Comparison of ENCODE assay signal across 8 mouse cellular contexts in the genomic region with DNA sequence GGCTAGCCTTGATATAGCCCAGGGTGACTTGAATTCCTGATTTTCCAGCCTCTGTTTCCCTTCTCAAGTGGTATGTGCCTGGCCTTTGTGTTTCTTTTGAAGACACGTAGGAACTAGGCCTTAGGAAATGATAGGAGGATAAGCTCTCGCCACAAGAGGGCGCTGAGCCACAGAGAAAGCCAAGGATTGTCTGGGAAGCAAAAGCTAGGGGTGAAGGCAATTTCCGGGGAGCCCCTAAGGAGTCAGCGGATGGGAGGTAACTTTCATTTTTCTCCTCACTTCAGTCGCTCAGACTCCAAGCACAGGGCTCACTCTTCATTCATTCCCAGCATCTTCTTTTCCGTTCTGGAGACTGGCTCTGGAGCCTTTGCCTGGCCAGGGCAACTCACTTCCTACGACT. TPM values are rescaled to one million over a fixed set of nuclear protein-coding genes. Genes with fewer than 3 reads are reported as not detected.
A peak's percentile ranks its signal among the peaks of the same experiment; 100 is the strongest.
DNase-seq lines count a peak whose midpoint lies in the region; ATAC-seq and TF ChIP-seq lines count a peak whose summit lies in the region.

No protein-coding gene starts in this region.

- H3K4me2 ChIP-seq in stomach, postnatal 0 days (replicated peaks; ENCODE audit: low read depth): 0 out of 2 replicates have a peak overlapping the region, but pooled peaks have one; percentile 23

- DNase-seq in A20 (ENCODE audit: low read depth, low spot score) (peak; percentile 87), liver (peak; percentile 79)
- peak; percentile 86 for DNase-seq in adrenal gland, postnatal 10 days
- DNase-seq in embryonic facial prominence, embryonic 10.5 days (ENCODE audit: low spot score): peak; percentile 74
- peak; percentile 76 to 84 for DNase-seq in heart, adult 2 months
- peak; percentile 78 for DNase-seq in kidney, adult 9 months
- DNase-seq in neural tube, embryonic 10.5 days (ENCODE audit: extremely low spot score, low spot score): peak; percentile 67
- DNase-seq in stomach, postnatal 0 days (ENCODE audit: low spot score): peak; percentile 80

- no peak overlapping the region for H3K9ac ChIP-seq in heart, adult 2 months (ENCODE audit: low read depth, low read length)
- no peak overlapping the region for H3K9ac ChIP-seq in stomach, postnatal 0 days (ENCODE audit: low read length)

- no peak overlapping the region for H3K4me3 ChIP-seq in embryonic facial prominence, embryonic 10.5 days
- H3K4me3 ChIP-seq in heart, adult 2 months: no peak overlapping the region
- H3K4me3 ChIP-seq in stomach, postnatal 0 days (ENCODE audit: low read depth, low read length): no peak overlapping the region

- peak overlapping the region; percentile 37; the same call in 1 of the 2 replicates for H3K27ac ChIP-seq in embryonic facial prominence, embryonic 10.5 days (replicated peaks)
- no peak overlapping the region for H3K27ac ChIP-seq in heart, adult 2 months
- no peak overlapping the region for H3K27ac ChIP-seq in stomach, postnatal 0 days (replicated peaks)

- peaks cover 5% of the 10 kb centered on the region; the same call in 1 of the 2 replicates for H3K4me1 ChIP-seq in embryonic facial prominence, embryonic 10.5 days
- no peaks in the 10 kb centered on the region for H3K4me1 ChIP-seq in heart, adult 2 months (ENCODE audit: control insufficient read depth, insufficient read depth, low read length)
- no peaks in the 10 kb centered on the region for H3K4me1 ChIP-seq in stomach, postnatal 0 days (replicated peaks; ENCODE audit: control insufficient read depth, insufficient read depth)

- H3K79me2 ChIP-seq in heart, adult 2 months (replicated peaks; ENCODE audit: control insufficient read depth, insufficient read depth, low read length): no peaks in the 10 kb centered on the region

- 0 out of 2 replicates have a peak, but pooled peaks have one; percentile 65 for TF ChIP-seq EP300 in heart, adult 2 months (IDR thresholded peaks at IDR 0.05; ENCODE audit: insufficient read depth, low read depth, low read length)
- no peak for TF ChIP-seq EP300 in stomach, postnatal 0 days (optimal IDR thresholded peaks at IDR 0.05)

- peaks cover 6% of the 10 kb centered on the region; the same call in 1 of the 2 replicates for H3K9me3 ChIP-seq in embryonic facial prominence, embryonic 10.5 days
- H3K9me3 ChIP-seq in stomach, postnatal 0 days (ENCODE audit: control insufficient read depth, low read length): no peaks in the 10 kb centered on the region

- 31% methylated on average over 8 of the region's 8 CpGs for WGBS in embryonic facial prominence, embryonic 10.5 days
- 13% methylated on average over 8 of the region's 8 CpGs for WGBS in heart, adult 2 months
- WGBS in stomach, postnatal 0 days: 25% methylated on average over 8 of the region's 8 CpGs

- TF ChIP-seq POLR2A in heart, adult 2 months (IDR thresholded peaks at IDR 0.05; ENCODE audit: insufficient read depth, low read depth, low read length): no peak

- peak; percentile 86 for TF ChIP-seq CTCF in heart, adult 2 months (IDR thresholded peaks at IDR 0.05)
- TF ChIP-seq CTCF in stomach, postnatal 0 days (IDR thresholded peaks at IDR 0.05; ENCODE audit: low read depth): peak; percentile 95

- no peaks in the 10 kb centered on the region for H3K27me3 ChIP-seq in embryonic facial prominence, embryonic 10.5 days (replicated peaks; ENCODE audit: low read depth, poor library complexity, severe bottlenecking)
- no peaks in the 10 kb centered on the region for H3K27me3 ChIP-seq in heart, adult 2 months (ENCODE audit: control insufficient read depth, insufficient read depth, low read length)
- no peaks in the 10 kb centered on the region for H3K27me3 ChIP-seq in stomach, postnatal 0 days (ENCODE audit: control insufficient read depth, insufficient read depth, low read length)

- peaks cover 5% of the 10 kb centered on the region; the same call in 1 of the 2 replicates for H3K36me3 ChIP-seq in embryonic facial prominence, embryonic 10.5 days (replicated peaks)
- no peaks in the 10 kb centered on the region for H3K36me3 ChIP-seq in heart, adult 2 months (ENCODE audit: control insufficient read depth, insufficient read depth, low read length)
- no peaks in the 10 kb centered on the region for H3K36me3 ChIP-seq in stomach, postnatal 0 days (ENCODE audit: control insufficient read depth, insufficient read depth, low read length)

- peak; percentile 78 for ATAC-seq in stomach, postnatal 0 days (ENCODE audit: low FRiP score, low TSS enrichment)

- intact Hi-C loops in heart, adult 2 months (cut with DNase I): loop anchor here (1.0 to 5.0 kb wide), 4 partner anchors 74 to 731 kb away; no protein-coding TSS in a partner anchor

RNA-seq across cellular contexts. Expression of a gene that starts 27.2 kb away (rescaled TPM):
- total RNA-seq in adrenal gland, postnatal 10 days (2021): 10 to 100 TPM; 13.8 to 14.6 TPM
- polyA plus RNA-seq in embryonic facial prominence, embryonic 10.5 days (2016; fragmentation: Nextera tagmentation; extraction: Ambion mirVana): 14.2 and 15.3 TPM in 2 replicates
- 10 to 100 TPM in 1 of 2 experiments, 1 to 10 TPM in 1; 9.2 to 10.7 TPM for total RNA-seq in heart, adult 2 months (2021)
- 3.9 and 7.1 TPM in 2 replicates for polyA plus RNA-seq in heart, adult 2 months (2012; rRNA removed)
- polyA plus RNA-seq in stomach, postnatal 0 days (2015; fragmentation: Nextera tagmentation; extraction: Ambion mirVana): 15.9 TPM in 2 replicates

RNA-seq across cellular contexts. Expression of a gene that starts 49.8 kb away (rescaled TPM):
- total RNA-seq in adrenal gland, postnatal 10 days (2021): 10 to 100 TPM; 30.9 to 32.6 TPM
- 4.2 and 5.1 TPM in 2 replicates for polyA plus RNA-seq in embryonic facial prominence, embryonic 10.5 days (2016; fragmentation: Nextera tagmentation; extraction: Ambion mirVana)
- total RNA-seq in heart, adult 2 months (2021): 10 to 100 TPM; 51.0 to 68.2 TPM
- polyA plus RNA-seq in heart, adult 2 months (2012; rRNA removed): 21.6 and 36.6 TPM in 2 replicates
- polyA plus RNA-seq in stomach, postnatal 0 days (2015; fragmentation: Nextera tagmentation; extraction: Ambion mirVana): 1.5 and 1.8 TPM in 2 replicates
